Mouse (Mus musculus): ENCODE results near the gene Emcn.

Emcn gene

GRCm38 (mm10) chr3:137356697-137357096 is 15.8 kb downstream of the Emcn start:
- Histone ChIP-seq H3K9me3 (ENCODE audit: low read length) (no peaks in the 10 kb centered on the region), H3K4me3 (replicated peaks; ENCODE audit: low read length) (no peak overlapping the region), H3K27me3 (ENCODE audit: insufficient read depth, low read length) (no peaks in the 10 kb centered on the region), H3K4me1 (replicated peaks; ENCODE audit: low read depth, low read length) (no peaks in the 10 kb centered on the region), H3K36me3 (ENCODE audit: insufficient read depth, low read length) (no peaks in the 10 kb centered on the region)
- TF ChIP-seq POU5F1 (IDR thresholded peaks at IDR 0.05; ENCODE audit: borderline replicate concordance, low read length) (no peak), NANOG (IDR thresholded peaks at IDR 0.05; ENCODE audit: borderline replicate concordance, low read length) (no peak), CTCF (conservative IDR thresholded peaks at IDR 0.05; ENCODE audit: low read length) (no peak)

GRCm38 (mm10) chr3:137367123-137367825 is 26.4 kb downstream of the Emcn start:
- Histone ChIP-seq H3K4me1 (replicated peaks; ENCODE audit: low read depth, low read length) (no peaks in the 10 kb centered on the region), H3K36me3 (ENCODE audit: insufficient read depth, low read length) (no peaks in the 10 kb centered on the region), H3K4me3 (replicated peaks; ENCODE audit: low read length) (no peak overlapping the region), H3K27me3 (ENCODE audit: insufficient read depth, low read length) (no peaks in the 10 kb centered on the region), H3K9me3 (ENCODE audit: low read length) (no peaks in the 10 kb centered on the region)
- TF ChIP-seq NANOG (IDR thresholded peaks at IDR 0.05; ENCODE audit: borderline replicate concordance, low read length) (no peak), CTCF (conservative IDR thresholded peaks at IDR 0.05; ENCODE audit: low read length) (no peak), POU5F1 (IDR thresholded peaks at IDR 0.05; ENCODE audit: borderline replicate concordance, low read length) (no peak)

GRCm38 (mm10) chr3:137367826-137368325 is 27.0 kb downstream of the Emcn start:
- no peak overlapping the region for H3K4me3 ChIP-seq (replicated peaks; ENCODE audit: low read length)
- TF ChIP-seq CTCF (conservative IDR thresholded peaks at IDR 0.05; ENCODE audit: low read length) (no peak), POU5F1 (IDR thresholded peaks at IDR 0.05; ENCODE audit: borderline replicate concordance, low read length) (no peak), NANOG (IDR thresholded peaks at IDR 0.05; ENCODE audit: borderline replicate concordance, low read length) (no peak)
- H3K36me3 ChIP-seq (ENCODE audit: insufficient read depth, low read length) = no peaks in the 10 kb centered on the region
- H3K9me3 ChIP-seq (ENCODE audit: low read length) = no peaks in the 10 kb centered on the region
- H3K4me1 ChIP-seq (replicated peaks; ENCODE audit: low read depth, low read length) = no peaks in the 10 kb centered on the region
- no peaks in the 10 kb centered on the region for H3K27me3 ChIP-seq (ENCODE audit: insufficient read depth, low read length)

- Histone ChIP-seq H3K4me1 (replicated peaks; ENCODE audit: low read depth, low read length) (no peaks in the 10 kb centered on the region), H3K4me3 (replicated peaks; ENCODE audit: low read length) (no peak overlapping the region), H3K36me3 (ENCODE audit: insufficient read depth, low read length) (no peaks in the 10 kb centered on the region), H3K27me3 (ENCODE audit: insufficient read depth, low read length) (no peaks in the 10 kb centered on the region), H3K9me3 (ENCODE audit: low read length) (no peaks in the 10 kb centered on the region)
- TF ChIP-seq CTCF (conservative IDR thresholded peaks at IDR 0.05; ENCODE audit: low read length) = no peak
- no peak for TF ChIP-seq NANOG (IDR thresholded peaks at IDR 0.05; ENCODE audit: borderline replicate concordance, low read length)
- TF ChIP-seq POU5F1 (IDR thresholded peaks at IDR 0.05; ENCODE audit: borderline replicate concordance, low read length) = no peak
These were observed 32.0 kb downstream of the Emcn start for GRCm38 (mm10) chr3:137372854-137373253.

GRCm38 (mm10) chr3:137382311-137382710 is 41.4 kb downstream of the Emcn start:
- no peak overlapping the region for H3K4me3 ChIP-seq (replicated peaks; ENCODE audit: low read length)
- TF ChIP-seq NANOG (IDR thresholded peaks at IDR 0.05; ENCODE audit: borderline replicate concordance, low read length) (no peak), CTCF (conservative IDR thresholded peaks at IDR 0.05; ENCODE audit: low read length) (no peak), POU5F1 (IDR thresholded peaks at IDR 0.05; ENCODE audit: borderline replicate concordance, low read length) (no peak)
- H3K36me3 ChIP-seq (ENCODE audit: insufficient read depth, low read length) = no peaks in the 10 kb centered on the region
- H3K27me3 ChIP-seq (ENCODE audit: insufficient read depth, low read length) = no peaks in the 10 kb centered on the region
- no peaks in the 10 kb centered on the region for H3K9me3 ChIP-seq (ENCODE audit: low read length)
- no peaks in the 10 kb centered on the region for H3K4me1 ChIP-seq (replicated peaks; ENCODE audit: low read depth, low read length)

GRCm38 (mm10) chr3:137395588-137395987 is 54.7 kb downstream of the Emcn start:
- H3K4me1 ChIP-seq (replicated peaks; ENCODE audit: low read depth, low read length) = no peaks in the 10 kb centered on the region
- TF ChIP-seq NANOG (IDR thresholded peaks at IDR 0.05; ENCODE audit: borderline replicate concordance, low read length) = no peak
- TF ChIP-seq CTCF (conservative IDR thresholded peaks at IDR 0.05; ENCODE audit: low read length) = no peak
- TF ChIP-seq POU5F1 (IDR thresholded peaks at IDR 0.05; ENCODE audit: borderline replicate concordance, low read length) = no peak
- H3K9me3 ChIP-seq (ENCODE audit: low read length) = no peaks in the 10 kb centered on the region
- no peaks in the 10 kb centered on the region for H3K27me3 ChIP-seq (ENCODE audit: insufficient read depth, low read length)
- H3K36me3 ChIP-seq (ENCODE audit: insufficient read depth, low read length) = no peaks in the 10 kb centered on the region
- no peak overlapping the region for H3K4me3 ChIP-seq (replicated peaks; ENCODE audit: low read length)

GRCm38 (mm10) chr3:137415451-137416086 is 74.7 kb downstream of the Emcn start:
- H3K9me3 ChIP-seq (ENCODE audit: low read length) = 0 out of 2 replicates have a peak, but pooled peaks cover 6% of the 10 kb centered on the region
- no peaks in the 10 kb centered on the region for H3K4me1 ChIP-seq (replicated peaks; ENCODE audit: low read depth, low read length)
- H3K36me3 ChIP-seq (ENCODE audit: insufficient read depth, low read length) = no peaks in the 10 kb centered on the region
- H3K4me3 ChIP-seq (replicated peaks; ENCODE audit: low read length) = no peak overlapping the region
- no peaks in the 10 kb centered on the region for H3K27me3 ChIP-seq (ENCODE audit: insufficient read depth, low read length)
- TF ChIP-seq NANOG (IDR thresholded peaks at IDR 0.05; ENCODE audit: borderline replicate concordance, low read length) (no peak), POU5F1 (IDR thresholded peaks at IDR 0.05; ENCODE audit: borderline replicate concordance, low read length) (no peak)

GRCm38 (mm10) chr3:137418636-137419035 is 77.8 kb downstream of the Emcn start:
- Histone ChIP-seq H3K9me3 (ENCODE audit: low read length) (0 out of 2 replicates have a peak, but pooled peaks cover 8% of the 10 kb centered on the region), H3K4me1 (replicated peaks; ENCODE audit: low read depth, low read length) (no peaks in the 10 kb centered on the region), H3K27me3 (ENCODE audit: insufficient read depth, low read length) (no peaks in the 10 kb centered on the region), H3K4me3 (replicated peaks; ENCODE audit: low read length) (no peak overlapping the region), H3K36me3 (ENCODE audit: insufficient read depth, low read length) (no peaks in the 10 kb centered on the region)
- TF ChIP-seq POU5F1 (IDR thresholded peaks at IDR 0.05; ENCODE audit: borderline replicate concordance, low read length) (no peak), CTCF (conservative IDR thresholded peaks at IDR 0.05; ENCODE audit: low read length) (no peak), NANOG (IDR thresholded peaks at IDR 0.05; ENCODE audit: borderline replicate concordance, low read length) (no peak)

Data from E14TG2a.4 (cell line).